Mouse (Mus musculus): ENCODE data around the gene Tnfsfm13. TPM values are rescaled to one million over a fixed set of nuclear protein-coding genes. Genes with fewer than 3 reads are reported as not detected.

Tnfsfm13 gene
- polyA plus RNA-seq, 1 experiment: 3.0 TPM

- Histone ChIP-seq H3K4me3 (ENCODE audit: insufficient read depth, low read length) (no peak overlapping the region; the same call in 1 of the 2 replicates), H3K4me1 (ENCODE audit: control insufficient read depth, insufficient read depth, low read length) (peaks cover 10% of the 10 kb centered on the region)
Observed at GRCm38 (mm10) chr11:69682840-69683533, 12.9 kb downstream of the Tnfsfm13 start.

GRCm38 (mm10) chr11:69682209-69682839 lies 13.6 kb downstream of the Tnfsfm13 start:
- TF ChIP-seq POLR2A (IDR thresholded peaks at IDR 0.05; ENCODE audit: low read depth, low read length) (0 out of 2 replicates have a peak, but pooled peaks have one; percentile 18), CTCF (IDR thresholded peaks at IDR 0.05; ENCODE audit: borderline replicate concordance, insufficient read depth, low read length) (no peak)
- peak overlapping the region; percentile 54 for H3K4me3 ChIP-seq (ENCODE audit: insufficient read depth, low read length)
- peak overlapping the region; percentile 85 for H3K27ac ChIP-seq (ENCODE audit: insufficient read depth, low read length)
- peaks cover 10% of the 10 kb centered on the region for H3K4me1 ChIP-seq (ENCODE audit: control insufficient read depth, insufficient read depth, low read length)

More at GRCm38 (mm10) chr11:69682840-69683533, 12.9 kb downstream of the Tnfsfm13 start:
- H3K27ac ChIP-seq (ENCODE audit: insufficient read depth, low read length): peak overlapping the region; percentile 95
- TF ChIP-seq CTCF (IDR thresholded peaks at IDR 0.05; ENCODE audit: borderline replicate concordance, insufficient read depth, low read length): peak; percentile 93
- TF ChIP-seq POLR2A (IDR thresholded peaks at IDR 0.05; ENCODE audit: low read depth, low read length): peak; percentile 29; the same call in 1 of the 2 replicates

- TF ChIP-seq CTCF (IDR thresholded peaks at IDR 0.05; ENCODE audit: borderline replicate concordance, insufficient read depth, low read length): no peak
- peak; percentile 95 for TF ChIP-seq POLR2A (IDR thresholded peaks at IDR 0.05; ENCODE audit: low read depth, low read length)
- Histone ChIP-seq H3K27ac (ENCODE audit: insufficient read depth, low read length) (peak within 1 kb of the TSS; percentile 95), H3K4me1 (ENCODE audit: control insufficient read depth, insufficient read depth, low read length) (peaks cover 9% of the 10 kb centered on the region), H3K4me3 (ENCODE audit: insufficient read depth, low read length) (peak within 1 kb of the TSS; percentile 96)
Observed at GRCm38 (mm10) chr11:69681314-69682208, 14.3 kb downstream of the Tnfsfm13 start, which contains the start of gene Senp3. Gene Senp3, minus strand, starts transcription at chr11:69682084.

- no peak overlapping the region for H3K27ac ChIP-seq (ENCODE audit: insufficient read depth, low read length)
- peaks cover 7% of the 10 kb centered on the region for H3K4me1 ChIP-seq (ENCODE audit: control insufficient read depth, insufficient read depth, low read length)
- H3K4me3 ChIP-seq (ENCODE audit: insufficient read depth, low read length): peak overlapping the region; percentile 96
- TF ChIP-seq POLR2A (IDR thresholded peaks at IDR 0.05; ENCODE audit: low read depth, low read length) (no peak), CTCF (IDR thresholded peaks at IDR 0.05; ENCODE audit: borderline replicate concordance, insufficient read depth, low read length) (no peak)
Observed at GRCm38 (mm10) chr11:69680136-69680855, 15.6 kb downstream of the Tnfsfm13 start.

GRCm38 (mm10) chr11:69679144-69679543 lies 16.8 kb downstream of the Tnfsfm13 start:
- no peak overlapping the region for H3K4me3 ChIP-seq (ENCODE audit: insufficient read depth, low read length)

GRCm38 (mm10) chr11:69672211-69672706 lies 23.6 kb downstream of the Tnfsfm13 start, which contains the start of gene Eif4a1:
Gene Eif4a1, minus strand, starts transcription at chr11:69672423.
- no peak for TF ChIP-seq CTCF (IDR thresholded peaks at IDR 0.05; ENCODE audit: borderline replicate concordance, insufficient read depth, low read length)
- peak; percentile 99 for TF ChIP-seq POLR2A (IDR thresholded peaks at IDR 0.05; ENCODE audit: low read depth, low read length)

More at GRCm38 (mm10) chr11:69679144-69679543, 16.8 kb downstream of the Tnfsfm13 start:
- no peak overlapping the region for H3K27ac ChIP-seq (ENCODE audit: insufficient read depth, low read length)
- H3K4me1 ChIP-seq (ENCODE audit: control insufficient read depth, insufficient read depth, low read length): peaks cover 7% of the 10 kb centered on the region
- TF ChIP-seq CTCF (IDR thresholded peaks at IDR 0.05; ENCODE audit: borderline replicate concordance, insufficient read depth, low read length) (no peak), POLR2A (IDR thresholded peaks at IDR 0.05; ENCODE audit: low read depth, low read length) (no peak)

GRCm38 (mm10) chr11:69671726-69672124 lies 24.2 kb downstream of the Tnfsfm13 start:
- Histone ChIP-seq H3K4me3 (ENCODE audit: insufficient read depth, low read length) (peak overlapping the region; percentile 100), H3K27ac (ENCODE audit: insufficient read depth, low read length) (peak overlapping the region; percentile 86), H3K4me1 (ENCODE audit: control insufficient read depth, insufficient read depth, low read length) (no peaks in the 10 kb centered on the region)
- TF ChIP-seq POLR2A (IDR thresholded peaks at IDR 0.05; ENCODE audit: low read depth, low read length): no peak
- no peak for TF ChIP-seq CTCF (IDR thresholded peaks at IDR 0.05; ENCODE audit: borderline replicate concordance, insufficient read depth, low read length)

More at GRCm38 (mm10) chr11:69672211-69672706, 23.6 kb downstream of the Tnfsfm13 start, which contains the start of gene Eif4a1:
- Histone ChIP-seq H3K4me3 (ENCODE audit: insufficient read depth, low read length) (peak within 1 kb of the TSS; percentile 100), H3K4me1 (ENCODE audit: control insufficient read depth, insufficient read depth, low read length) (no peaks in the 10 kb centered on the region), H3K27ac (ENCODE audit: insufficient read depth, low read length) (peak within 1 kb of the TSS; percentile 86)

- Histone ChIP-seq H3K4me3 (ENCODE audit: insufficient read depth, low read length) (peak overlapping the region; percentile 100), H3K4me1 (ENCODE audit: control insufficient read depth, insufficient read depth, low read length) (no peaks in the 10 kb centered on the region), H3K27ac (ENCODE audit: insufficient read depth, low read length) (peak overlapping the region; percentile 86)
- TF ChIP-seq CTCF (IDR thresholded peaks at IDR 0.05; ENCODE audit: borderline replicate concordance, insufficient read depth, low read length) (no peak), POLR2A (IDR thresholded peaks at IDR 0.05; ENCODE audit: low read depth, low read length) (peak; percentile 47)
Observed at GRCm38 (mm10) chr11:69670786-69671725, 24.8 kb downstream of the Tnfsfm13 start.
